Mouse (Mus musculus) megakaryocyte-erythroid progenitor cell, adult 5 weeks (primary cell): ENCODE measurements around the gene Cwf19l2. TPM values are rescaled to one million over a fixed set of nuclear protein-coding genes. Genes with fewer than 3 reads are reported as not detected.

Experiments
- polyA plus RNA-seq: library from polyadenylated mRNA; stranded (reverse); fragments of >175 nt; gene quantifications from 2 replicates; pipeline ENCODE4 v1.2.3, GENCODE M21; 2012

Gene Cwf19l2
- 0.87 and 1.7 TPM in 2 replicates for polyA plus RNA-seq

DNA sequence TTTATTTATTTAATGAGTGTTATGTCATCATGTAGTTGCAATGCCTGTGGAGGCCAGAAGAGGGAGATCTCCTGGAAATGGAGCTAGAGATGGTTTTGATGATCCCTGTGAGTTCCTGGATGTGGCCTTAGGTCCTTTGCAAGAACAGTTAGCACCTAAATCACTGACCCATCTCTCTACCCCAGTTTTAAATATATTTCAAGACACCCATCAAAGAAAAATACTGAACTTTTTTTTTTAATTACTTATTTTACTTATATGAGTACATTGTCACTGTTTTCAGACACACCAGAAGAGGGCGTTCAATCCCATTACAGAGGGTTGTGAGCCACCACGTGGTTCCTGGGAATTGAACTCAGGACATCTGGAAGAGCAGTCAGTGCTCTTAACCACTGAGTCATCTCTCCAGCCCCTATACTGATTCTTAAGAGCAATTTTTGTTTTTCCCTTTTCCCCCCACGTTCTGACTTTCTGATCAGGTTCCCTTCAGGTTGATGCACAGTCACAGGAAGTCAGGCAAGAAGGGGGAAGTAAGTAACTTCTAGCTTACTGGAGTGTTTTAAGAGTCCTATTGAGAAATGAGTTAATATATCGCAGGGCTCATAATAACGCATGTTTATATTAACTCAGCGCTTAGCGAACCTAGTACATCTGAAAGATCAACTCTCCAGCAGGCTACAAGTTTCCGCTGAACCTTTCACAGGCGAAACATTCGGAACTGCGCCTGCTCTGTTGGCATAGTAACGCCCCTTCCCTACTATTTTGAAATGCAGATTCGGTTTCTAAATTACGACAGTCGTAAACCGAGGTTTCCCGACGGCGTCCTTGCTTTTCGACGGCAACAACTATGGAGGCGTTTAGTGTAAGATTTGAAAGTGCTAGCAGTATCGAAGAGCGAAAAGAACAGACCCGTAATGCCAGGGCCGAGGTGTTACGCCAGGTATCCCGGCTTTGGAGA is at the start of gene Cwf19l2:
TSS of gene Cwf19l2 (plus strand) at position 342 of the 958 bp plus-strand sequence.

Other genes starting within 250 kb of the Cwf19l2 start
- 1.1 TPM in 2 replicates for gene Alkbh8, start 68.5 kb upstream of the Cwf19l2 start, polyA plus RNA-seq
- not detected in 2 replicates for gene Gucy1a2, start 129.2 kb downstream of the Cwf19l2 start, polyA plus RNA-seq